Mouse (Mus musculus) C2C12 (cell line): ENCODE results near the gene Gtf2a2. TPM values are rescaled to one million over a fixed set of nuclear protein-coding genes. Genes with fewer than 3 reads are reported as not detected.

Experiments used
- H3K27me3 ChIP-seq: one replicate; pipeline ENCODE4 v1.6.1; 2011; ENCODE audit not compliant: control insufficient read depth, insufficient read depth, insufficient read length
- H3K36me3 ChIP-seq: one replicate; pipeline ENCODE4 v1.6.1; 2011; ENCODE audit not compliant: control insufficient read depth, insufficient read depth
- H3K4me3 ChIP-seq: one replicate; pipeline ENCODE4 v1.5.1; 2011; ENCODE audit warnings: mild to moderate bottlenecking, control low read depth; ENCODE audit not compliant: poor library complexity, insufficient read depth, severe bottlenecking
- H3K79me2 ChIP-seq: one replicate; pipeline ENCODE4 v1.6.1; 2011; ENCODE audit not compliant: control insufficient read depth, insufficient read depth
- H3K79me3 ChIP-seq: one replicate; pipeline ENCODE4 v1.6.1; 2011; ENCODE audit warnings: low read depth, control low read depth
- H3ac ChIP-seq: one replicate; pipeline ENCODE3; 2011; ENCODE audit warnings: low read depth; ENCODE audit not compliant: control insufficient read depth, insufficient read length
- CEBPB ChIP-seq: IDR thresholded peaks from one replicate; pipeline ENCODE4 v1.6.1; 2011; ENCODE audit warnings: low read depth, mild to moderate bottlenecking, control low read depth, moderate library complexity
- CTCF ChIP-seq: IDR thresholded peaks from one replicate; pipeline ENCODE4 v1.5.1; 2011; ENCODE audit not compliant: control insufficient read depth, insufficient read depth, insufficient read length
- FOSL1 ChIP-seq: IDR thresholded peaks from one replicate; pipeline ENCODE4 v1.8.0; 2011; ENCODE audit warnings: mild to moderate bottlenecking, low read length; ENCODE audit not compliant: poor library complexity, insufficient read depth, severe bottlenecking
- MAX ChIP-seq: IDR thresholded peaks from one replicate; pipeline ENCODE4 v1.6.1; 2011; ENCODE audit warnings: mild to moderate bottlenecking, control low read depth
- MYOD1 ChIP-seq: IDR thresholded peaks from one replicate; pipeline ENCODE4 v1.6.1; 2011; ENCODE audit warnings: low read depth; ENCODE audit not compliant: control insufficient read depth, insufficient read length
- MYOG ChIP-seq: IDR thresholded peaks from one replicate; pipeline ENCODE4 v1.6.1; 2011; ENCODE audit not compliant: control insufficient read depth, insufficient read length; ENCODE audit errors: extremely low read depth
- USF1 ChIP-seq: IDR thresholded peaks from one replicate; pipeline ENCODE4 v1.6.1; 2011; ENCODE audit warnings: low read depth, mild to moderate bottlenecking, control low read depth, moderate library complexity
- polyA plus RNA-seq: library from polyadenylated mRNA; unstranded; fragments of >200 nt; fragmentation: generic; extraction: Trizol; gene quantifications from one replicate; pipeline ENCODE4 v1.2.1, GENCODE M21; 2012; ENCODE audit warnings: missing spikeins

Gene Gtf2a2
- polyA plus RNA-seq, 1 experiment, result 86.5 TPM

- no peaks in the 10 kb centered on the region for H3K36me3 ChIP-seq
- no peak within 1 kb of the TSS for H3ac ChIP-seq
- H3K79me2 ChIP-seq, result no peaks in the 10 kb centered on the region
- no peaks in the 10 kb centered on the region for H3K27me3 ChIP-seq
- no peak for TF ChIP-seq FOSL1
- no peak for TF ChIP-seq MYOG
- TF ChIP-seq CEBPB, result no peak
- no peak within 1 kb of the TSS for H3K4me3 ChIP-seq
- H3K79me3 ChIP-seq, result no peaks in the 10 kb centered on the region
These were observed 25.6 kb downstream of the Gtf2a2 start, which contains the start of gene Gcnt3 for GRCm38 (mm10) chr9:70037988-70038387. Gene Gcnt3, minus strand, starts transcription at chr9:70038088.

- Histone ChIP-seq H3K4me3 (no peak overlapping the region), H3K36me3 (no peaks in the 10 kb centered on the region), H3K27me3 (no peaks in the 10 kb centered on the region), H3K79me3 (no peaks in the 10 kb centered on the region), H3ac (no peak overlapping the region), H3K79me2 (no peaks in the 10 kb centered on the region)
- no peak for TF ChIP-seq MAX
- TF ChIP-seq FOSL1, result no peak
- TF ChIP-seq CEBPB, result no peak
- no peak for TF ChIP-seq USF1
- TF ChIP-seq CTCF, result no peak
- no peak for TF ChIP-seq MYOD1
- TF ChIP-seq MYOG, result no peak
These were observed 27.4 kb downstream of the Gtf2a2 start for GRCm38 (mm10) chr9:70039597-70040385.

DNA sequence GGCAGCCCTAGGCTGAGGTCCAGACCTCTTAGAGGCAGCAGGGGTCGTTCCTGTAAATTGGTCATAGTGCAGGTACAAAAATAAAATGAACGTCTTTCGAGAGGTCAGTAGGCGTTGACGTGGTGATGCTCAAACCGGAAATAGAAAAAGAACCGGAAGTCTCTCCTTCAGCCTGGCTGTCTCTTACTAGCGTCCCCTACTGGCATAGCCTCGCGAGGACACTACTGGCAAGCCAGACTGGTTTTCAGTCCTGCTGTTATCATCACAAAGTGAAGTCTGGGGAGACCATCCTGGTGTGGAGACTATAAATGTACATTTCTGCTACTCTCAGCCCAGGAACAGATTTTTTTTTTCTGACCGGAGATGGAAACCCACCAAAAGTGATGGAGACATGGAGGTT is 28.2 kb downstream of the Gtf2a2 start:
- Histone ChIP-seq H3K79me3 (no peaks in the 10 kb centered on the region), H3K79me2 (no peaks in the 10 kb centered on the region), H3K36me3 (no peaks in the 10 kb centered on the region), H3K4me3 (no peak overlapping the region), H3ac (no peak overlapping the region), H3K27me3 (no peaks in the 10 kb centered on the region)
- TF ChIP-seq MYOG (no peak), FOSL1 (no peak), CEBPB (no peak), USF1 (no peak), CTCF (no peak), MAX (no peak), MYOD1 (no peak)

DNA sequence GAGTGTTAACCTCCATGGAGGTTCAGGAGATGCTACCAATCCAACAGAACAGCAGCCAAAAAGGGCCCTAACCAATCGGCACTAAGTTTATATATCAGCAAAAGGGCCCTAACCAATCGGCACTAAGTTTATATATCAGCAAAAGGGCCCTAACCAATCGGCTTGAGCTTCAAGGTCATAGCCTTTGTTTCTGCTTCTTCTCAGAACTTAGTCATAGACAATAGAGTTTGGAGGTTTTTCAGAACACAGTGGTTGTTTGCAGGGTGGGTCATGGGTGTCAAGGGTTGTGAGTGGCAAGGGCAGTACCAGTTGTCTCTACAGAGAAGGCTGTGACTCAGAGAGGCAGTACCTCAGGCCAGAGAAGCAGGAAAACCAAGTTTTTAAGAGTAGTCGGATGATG is 29.8 kb downstream of the Gtf2a2 start:
- Histone ChIP-seq H3K36me3 (no peaks in the 10 kb centered on the region), H3ac (no peak overlapping the region), H3K79me3 (no peaks in the 10 kb centered on the region), H3K79me2 (no peaks in the 10 kb centered on the region), H3K27me3 (no peaks in the 10 kb centered on the region), H3K4me3 (no peak overlapping the region)
- no peak for TF ChIP-seq FOSL1
- TF ChIP-seq MYOG, result no peak
- no peak for TF ChIP-seq USF1
- TF ChIP-seq MAX, result no peak
- TF ChIP-seq CEBPB, result no peak
- TF ChIP-seq MYOD1, result no peak
- no peak for TF ChIP-seq CTCF

DNA sequence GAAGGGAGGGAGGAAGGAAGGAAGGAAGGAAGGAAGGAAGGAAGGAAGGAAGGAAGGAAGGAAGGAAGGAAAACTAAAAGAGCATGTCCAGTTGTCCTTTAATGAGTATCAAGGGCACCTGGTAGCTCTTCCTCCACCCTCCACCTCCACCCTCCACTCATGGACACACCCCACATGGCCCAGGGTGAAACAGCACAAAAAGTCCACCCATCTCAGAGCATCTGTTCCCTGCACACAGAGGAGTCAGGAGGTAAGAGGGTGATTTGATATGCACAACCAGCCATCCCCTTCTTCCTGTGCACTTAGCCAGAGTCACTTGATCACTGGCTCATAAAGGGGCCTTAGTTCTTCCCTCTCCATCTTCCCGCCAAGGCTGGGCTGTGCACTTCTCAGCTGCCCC is 30.6 kb downstream of the Gtf2a2 start:
- H3K27me3 ChIP-seq, result no peaks in the 10 kb centered on the region
- H3K4me3 ChIP-seq, result no peak overlapping the region
- H3K79me2 ChIP-seq, result no peaks in the 10 kb centered on the region
- TF ChIP-seq MYOG, result no peak
- TF ChIP-seq CTCF, result no peak
- TF ChIP-seq FOSL1, result no peak
- no peak for TF ChIP-seq MAX
- no peak for TF ChIP-seq USF1
- no peak for TF ChIP-seq MYOD1
- no peak for TF ChIP-seq CEBPB
- no peaks in the 10 kb centered on the region for H3K79me3 ChIP-seq
- no peak overlapping the region for H3ac ChIP-seq
- no peaks in the 10 kb centered on the region for H3K36me3 ChIP-seq

GRCm38 (mm10) chr9:70044865-70045264 is 32.5 kb downstream of the Gtf2a2 start:
- H3K4me3 ChIP-seq, result no peak overlapping the region
- H3K27me3 ChIP-seq, result no peaks in the 10 kb centered on the region
- no peaks in the 10 kb centered on the region for H3K79me3 ChIP-seq

More at GRCm38 (mm10) chr9:70044865-70045264, 32.5 kb downstream of the Gtf2a2 start:
- Histone ChIP-seq H3K79me2 (no peaks in the 10 kb centered on the region), H3ac (no peak overlapping the region), H3K36me3 (no peaks in the 10 kb centered on the region)
- TF ChIP-seq FOSL1 (no peak), CTCF (no peak), MYOD1 (no peak), MYOG (no peak), MAX (no peak), USF1 (no peak), CEBPB (no peak)
